ENCODE assay signal across 27 mouse cellular contexts in genomic region chr19:53664831-53665230, GRCm38 (mm10). TPM values are rescaled to one million over a fixed set of nuclear protein-coding genes. Genes with fewer than 3 reads are reported as not detected.
"Had no signal": no experiment of that assay in that cellular context is flagged by ENCODE, and none has a peak within 500 bp of the region (broad histone marks: within the 10 kb centered on the region; RNA-seq: fewer than 3 reads in every experiment).

No protein-coding gene starts in this region.

- H3K36me3 ChIP-seq: embryonic facial prominence, embryonic 10.5 days; embryonic facial prominence, embryonic 12.5 days; embryonic facial prominence, embryonic 13.5 days; embryonic facial prominence, embryonic 15.5 days; forebrain, embryonic 10.5 days; forebrain, embryonic 12.5 days; forebrain, embryonic 15.5 days had no signal

- H3K27me3 ChIP-seq: embryonic facial prominence, embryonic 12.5 days; embryonic facial prominence, embryonic 13.5 days; forebrain, embryonic 12.5 days; forebrain, embryonic 15.5 days had no signal

- H3K27ac ChIP-seq: embryonic facial prominence, embryonic 10.5 days; embryonic facial prominence, embryonic 12.5 days; embryonic facial prominence, embryonic 13.5 days; embryonic facial prominence, embryonic 15.5 days; forebrain, embryonic 10.5 days; forebrain, embryonic 12.5 days; forebrain, embryonic 13.5 days; forebrain, embryonic 15.5 days; gastrocnemius, adult 2 months; heart, adult 2 months had no signal

- H3K9ac ChIP-seq: embryonic facial prominence, embryonic 12.5 days; embryonic facial prominence, embryonic 13.5 days; embryonic facial prominence, embryonic 15.5 days; forebrain, embryonic 12.5 days; forebrain, embryonic 13.5 days; forebrain, embryonic 15.5 days; forebrain, postnatal 0 days had no signal

- H3K9me3 ChIP-seq: embryonic facial prominence, embryonic 10.5 days; embryonic facial prominence, embryonic 12.5 days; embryonic facial prominence, embryonic 13.5 days; embryonic facial prominence, embryonic 15.5 days; forebrain, embryonic 10.5 days; forebrain, embryonic 12.5 days; forebrain, embryonic 13.5 days; forebrain, embryonic 15.5 days had no signal

- H3K4me3 ChIP-seq: embryonic facial prominence, embryonic 10.5 days; embryonic facial prominence, embryonic 12.5 days; embryonic facial prominence, embryonic 13.5 days; embryonic facial prominence, embryonic 15.5 days; erythroblast, embryonic 14.5 days; forebrain, embryonic 10.5 days; forebrain, embryonic 12.5 days; forebrain, embryonic 13.5 days; forebrain, embryonic 15.5 days; gastrocnemius, adult 2 months; heart, adult 2 months had no signal

- H3K4me1 ChIP-seq: embryonic facial prominence, embryonic 12.5 days; embryonic facial prominence, embryonic 15.5 days; forebrain, embryonic 13.5 days; forebrain, embryonic 15.5 days had no signal

- H3K4me2 ChIP-seq: embryonic facial prominence, embryonic 12.5 days; embryonic facial prominence, embryonic 13.5 days; embryonic facial prominence, embryonic 15.5 days; forebrain, embryonic 12.5 days; forebrain, embryonic 13.5 days; forebrain, embryonic 15.5 days had no signal

- ATAC-seq: forebrain, embryonic 13.5 days; forebrain, embryonic 14.5 days; forebrain, embryonic 15.5 days; forebrain, embryonic 16.5 days; forebrain, postnatal 0 days had no signal

- DNase-seq: cerebellum, adult 2 months; cerebellum, adult 8-10 months; cerebellum, adult 9-10 months; cerebellum, adult 9-11 months; cerebellum, postnatal 10 days; cerebellum, postnatal 14 days; cerebellum, postnatal 25 days; cerebellum, postnatal 36 days; embryo, embryonic 11 days; forebrain, postnatal 0 days; gastrocnemius, adult 2 months; gastrocnemius, postnatal 10 days; gastrocnemius, postnatal 14 days; gastrocnemius, postnatal 25 days; gastrocnemius, postnatal 36 days; heart, adult 2 months had no signal

RNA-seq across cellular contexts. Expression of gene Rbm20, which starts 12.3 kb away (rescaled TPM):
- polyA plus RNA-seq: erythroblast, embryonic 14.5 days had no signal
